Mouse (Mus musculus): ENCODE measurements at regions not wholly inside any gene's neighbourhood (a gene's known extent, or its start where the extent isn't known, plus 50 kb on each side); places are given as distances from the start of the nearest gene placed in this dataset.

- H3K4me3 ChIP-seq (ENCODE audit: insufficient read depth, low read depth, low read length), result no peak overlapping the region
- no peaks in the 10 kb centered on the region for H3K4me1 ChIP-seq (ENCODE audit: control insufficient read depth, insufficient read depth, low read length)
- WGBS, result 76% methylated on average over 4 of the region's 4 CpGs
- TF ChIP-seq CTCF (IDR thresholded peaks at IDR 0.05; ENCODE audit: insufficient read depth, low read depth, low read length) (no peak), POLR2A (IDR thresholded peaks at IDR 0.05; ENCODE audit: insufficient read depth, low read depth, low read length) (no peak)
- no peak overlapping the region for H3K27ac ChIP-seq (ENCODE audit: insufficient read depth, low read depth, low read length)
These were observed 150.0 kb upstream of the Cttnbp2 start for GRCm38 (mm10) chr6:18664687-18665086.

GRCm38 (mm10) chr6:18665992-18666391 is 151.3 kb upstream of the Cttnbp2 start:
- TF ChIP-seq POLR2A (IDR thresholded peaks at IDR 0.05; ENCODE audit: insufficient read depth, low read depth, low read length), result no peak
- TF ChIP-seq CTCF (IDR thresholded peaks at IDR 0.05; ENCODE audit: insufficient read depth, low read depth, low read length), result no peak
- H3K4me3 ChIP-seq (ENCODE audit: insufficient read depth, low read depth, low read length), result no peak overlapping the region
- WGBS, result 84% methylated on average over 4 of the region's 4 CpGs
- H3K27ac ChIP-seq (ENCODE audit: insufficient read depth, low read depth, low read length), result no peak overlapping the region
- H3K4me1 ChIP-seq (ENCODE audit: control insufficient read depth, insufficient read depth, low read length), result no peaks in the 10 kb centered on the region

GRCm38 (mm10) chr6:18666543-18666942 is 151.9 kb upstream of the Cttnbp2 start:
- H3K27ac ChIP-seq (ENCODE audit: insufficient read depth, low read depth, low read length), result no peak overlapping the region
- no peak overlapping the region for H3K4me3 ChIP-seq (ENCODE audit: insufficient read depth, low read depth, low read length)
- no peaks in the 10 kb centered on the region for H3K4me1 ChIP-seq (ENCODE audit: control insufficient read depth, insufficient read depth, low read length)
- TF ChIP-seq CTCF (IDR thresholded peaks at IDR 0.05; ENCODE audit: insufficient read depth, low read depth, low read length) (no peak), POLR2A (IDR thresholded peaks at IDR 0.05; ENCODE audit: insufficient read depth, low read depth, low read length) (no peak)
- 76% methylated on average over 4 of the region's 4 CpGs for WGBS

- TF ChIP-seq POLR2A (IDR thresholded peaks at IDR 0.05; ENCODE audit: insufficient read depth, low read depth, low read length) (no peak), CTCF (IDR thresholded peaks at IDR 0.05; ENCODE audit: insufficient read depth, low read depth, low read length) (no peak)
- H3K27ac ChIP-seq (ENCODE audit: insufficient read depth, low read depth, low read length), result no peak overlapping the region
- H3K4me3 ChIP-seq (ENCODE audit: insufficient read depth, low read depth, low read length), result no peak overlapping the region
- 83% methylated on average over 1 of the region's 1 CpGs for WGBS
- H3K4me1 ChIP-seq (ENCODE audit: control insufficient read depth, insufficient read depth, low read length), result no peaks in the 10 kb centered on the region
These were observed 156.0 kb upstream of the Cttnbp2 start for GRCm38 (mm10) chr6:18670677-18671076.

- H3K4me3 ChIP-seq (ENCODE audit: insufficient read depth, low read depth, low read length), result no peak overlapping the region
- WGBS, result 60% methylated on average over 5 of the region's 5 CpGs
- no peak for TF ChIP-seq POLR2A (IDR thresholded peaks at IDR 0.05; ENCODE audit: insufficient read depth, low read depth, low read length)
- H3K27ac ChIP-seq (ENCODE audit: insufficient read depth, low read depth, low read length), result no peak overlapping the region
- no peaks in the 10 kb centered on the region for H3K4me1 ChIP-seq (ENCODE audit: control insufficient read depth, insufficient read depth, low read length)
These were observed 160.1 kb upstream of the Cttnbp2 start for GRCm38 (mm10) chr6:18674584-18675250.

GRCm38 (mm10) chr6:18677131-18677530 is 162.5 kb upstream of the Cttnbp2 start:
- Histone ChIP-seq H3K4me3 (ENCODE audit: insufficient read depth, low read depth, low read length) (no peak overlapping the region), H3K4me1 (ENCODE audit: control insufficient read depth, insufficient read depth, low read length) (no peaks in the 10 kb centered on the region), H3K27ac (ENCODE audit: insufficient read depth, low read depth, low read length) (no peak overlapping the region)
- TF ChIP-seq POLR2A (IDR thresholded peaks at IDR 0.05; ENCODE audit: insufficient read depth, low read depth, low read length) (no peak), CTCF (IDR thresholded peaks at IDR 0.05; ENCODE audit: insufficient read depth, low read depth, low read length) (no peak)
- 53% methylated on average over 4 of the region's 4 CpGs for WGBS

GRCm38 (mm10) chr6:18680712-18681111 is 166.1 kb upstream of the Cttnbp2 start:
- Histone ChIP-seq H3K4me1 (ENCODE audit: control insufficient read depth, insufficient read depth, low read length) (no peaks in the 10 kb centered on the region), H3K27ac (ENCODE audit: insufficient read depth, low read depth, low read length) (no peak overlapping the region)
- TF ChIP-seq CTCF (IDR thresholded peaks at IDR 0.05; ENCODE audit: insufficient read depth, low read depth, low read length), result no peak
- no peak for TF ChIP-seq POLR2A (IDR thresholded peaks at IDR 0.05; ENCODE audit: insufficient read depth, low read depth, low read length)

GRCm38 (mm10) chr6:18682043-18682442 is 166.3 kb upstream of the Lsm8 start:
- 34% methylated on average over 6 of the region's 6 CpGs for WGBS
- Histone ChIP-seq H3K4me1 (ENCODE audit: control insufficient read depth, insufficient read depth, low read length) (no peaks in the 10 kb centered on the region), H3K27ac (ENCODE audit: insufficient read depth, low read depth, low read length) (no peak overlapping the region), H3K4me3 (ENCODE audit: insufficient read depth, low read depth, low read length) (no peak overlapping the region)
- no peak for TF ChIP-seq POLR2A (IDR thresholded peaks at IDR 0.05; ENCODE audit: insufficient read depth, low read depth, low read length)
- no peak for TF ChIP-seq CTCF (IDR thresholded peaks at IDR 0.05; ENCODE audit: insufficient read depth, low read depth, low read length)

More at GRCm38 (mm10) chr6:18680712-18681111, 166.1 kb upstream of the Cttnbp2 start:
- H3K4me3 ChIP-seq (ENCODE audit: insufficient read depth, low read depth, low read length), result no peak overlapping the region

GRCm38 (mm10) chr6:18688652-18689348 is 159.6 kb upstream of the Lsm8 start:
- Histone ChIP-seq H3K4me3 (ENCODE audit: insufficient read depth, low read depth, low read length) (no peak overlapping the region), H3K4me1 (ENCODE audit: control insufficient read depth, insufficient read depth, low read length) (no peaks in the 10 kb centered on the region), H3K27ac (ENCODE audit: insufficient read depth, low read depth, low read length) (no peak overlapping the region)
- 55% methylated on average over 11 of the region's 11 CpGs for WGBS
- TF ChIP-seq POLR2A (IDR thresholded peaks at IDR 0.05; ENCODE audit: insufficient read depth, low read depth, low read length) (no peak), CTCF (IDR thresholded peaks at IDR 0.05; ENCODE audit: insufficient read depth, low read depth, low read length) (no peak)
